Mouse (Mus musculus): Measurements from ENCODE around the gene Erich3. TPM values are rescaled to one million over a fixed set of nuclear protein-coding genes. Genes with fewer than 3 reads are reported as not detected.

Erich3 gene
- polyA plus RNA-seq (2015; fragmentation: Illumina TruSeq; extraction: RNeasy Lipid Tissue Mini Kit (QIAGEN cat#74804); ENCODE audit: insufficient read depth, low replicate concordance), result 0.12 TPM

GRCm38 (mm10) chr3:154663545-154663944 is at the start of gene Erich3:
Gene Erich3, plus strand, starts transcription at chr3:154663859.

Other genes with a start within 250 kb of the Erich3 start
- gene Cryz, start 67.1 kb upstream of the Erich3 start, polyA plus RNA-seq (2015; fragmentation: Illumina TruSeq; extraction: RNeasy Lipid Tissue Mini Kit (QIAGEN cat#74804); ENCODE audit: insufficient read depth, low replicate concordance), result 6.3 TPM
- 5.5 TPM for gene Tyw3, start 66.8 kb upstream of the Erich3 start, polyA plus RNA-seq (2015; fragmentation: Illumina TruSeq; extraction: RNeasy Lipid Tissue Mini Kit (QIAGEN cat#74804); ENCODE audit: insufficient read depth, low replicate concordance)